Mouse (Mus musculus) gastrocnemius, adult 2 months (tissue): Measurements from ENCODE around the gene Scgb2b12. TPM values are rescaled to one million over a fixed set of nuclear protein-coding genes. Genes with fewer than 3 reads are reported as not detected.
"Not testable (repeated sequence)": the region's sequence is repeated elsewhere in the genome, so short reads cannot be mapped to it uniquely, and the experiment has no call there.

Experiments
- DNase-seq: peaks from one replicate; pipeline ENCODE4 v3.0.0; 2022
- H3K27ac ChIP-seq: fragments of 200-600 bp; 2 replicates; pipeline ENCODE4 v1.8.1; 2022; ENCODE audit warnings: mild to moderate bottlenecking
- H3K4me3 ChIP-seq: fragments of 200-600 bp; 2 replicates; pipeline ENCODE4 v1.8.1; 2022; ENCODE audit warnings: mild to moderate bottlenecking, moderate library complexity
- intact Hi-C: fragments of 180-260 bp; cut with DNase I; formaldehyde crosslinking; loops from one replicate; pipeline ENCODE4 v1.15.1; 2025
- long read RNA-seq, 2 experiments: library from polyadenylated mRNA; stranded (forward); transcript quantifications; one replicate each; pipeline ENCODE4 v2.0.0; 2021
- total RNA-seq, 2 experiments: library from RNA; stranded (reverse); gene quantifications; 2 replicates each; pipeline ENCODE4 v1.2.3; 2021

Gene Scgb2b12
- total RNA-seq, result not detected
- long read RNA-seq, experiment 1, result 0 reads
- long read RNA-seq, experiment 2, result 0 reads

GRCm38 (mm10) chr7:32327145-32327544 lies at the start of gene Scgb2b12:
Gene Scgb2b12 (minus strand): TSS chr7:32327245.
- intact Hi-C loops, DNase-seq, H3K27ac ChIP-seq, H3K4me3 ChIP-seq: not testable (repeated sequence)

- intact Hi-C loops, H3K4me3 ChIP-seq, H3K27ac ChIP-seq, DNase-seq: not testable (repeated sequence)
Measured at GRCm38 (mm10) chr7:32333882-32334281, 6.8 kb upstream of the Scgb2b12 start, which contains the start of gene Scgb1b12. Gene Scgb1b12 (plus strand): TSS chr7:32334182.

Other genes with a start within 250 kb of the Scgb2b12 start
- not detected for gene Scgb1b10, start 226.4 kb downstream of the Scgb2b12 start, total RNA-seq
- gene Scgb2b11, start 116.1 kb downstream of the Scgb2b12 start, total RNA-seq, result not detected
- gene Scgb1b11, start 104.4 kb downstream of the Scgb2b12 start, total RNA-seq, result not detected
- not detected for gene Scgb1b12, start 6.9 kb upstream of the Scgb2b12 start, total RNA-seq
- not detected for gene Scgb1b29, start 114.3 kb upstream of the Scgb2b12 start, total RNA-seq